Mouse (Mus musculus) gastrocnemius, adult 2 months (tissue): ENCODE data around the gene Cerkl. TPM values are rescaled to one million over a fixed set of nuclear protein-coding genes. Genes with fewer than 3 reads are reported as not detected.

ENCODE experiments used
- DNase-seq: peaks from one replicate; pipeline ENCODE4 v3.0.0; 2022
- H3K27ac ChIP-seq: fragments of 200-600 bp; 2 replicates; pipeline ENCODE4 v1.8.1; 2022; ENCODE audit warnings: mild to moderate bottlenecking
- H3K4me3 ChIP-seq: fragments of 200-600 bp; 2 replicates; pipeline ENCODE4 v1.8.1; 2022; ENCODE audit warnings: mild to moderate bottlenecking, moderate library complexity
- CTCF ChIP-seq: fragments of 200-600 bp; IDR thresholded peaks from 2 replicates; pipeline ENCODE4 v1.8.1; 2022; ENCODE audit warnings: antibody characterized with exemption, mild to moderate bottlenecking, moderate library complexity
- intact Hi-C: fragments of 180-260 bp; cut with DNase I; formaldehyde crosslinking; loops from one replicate; pipeline ENCODE4 v1.15.1; 2025
- total RNA-seq, 2 experiments: library from RNA; stranded (reverse); gene quantifications; 2 replicates each; pipeline ENCODE4 v1.2.3; 2021

The Cerkl gene
- total RNA-seq, 2 experiments from 2014 or later: 0.23 to 0.36 TPM

GRCm38 (mm10) chr2:79454786-79455446 lies 1.7 kb downstream of the Cerkl start:
- TF ChIP-seq CTCF: no peak

GRCm38 (mm10) chr2:79453901-79454781 lies 2.4 kb downstream of the Cerkl start:
- DNase-seq: peak; percentile 59
- no peak for TF ChIP-seq CTCF
- intact Hi-C loops: no loop called here
- H3K4me3 ChIP-seq: peak overlapping the region; percentile 67
- no peak overlapping the region for H3K27ac ChIP-seq

More at GRCm38 (mm10) chr2:79454786-79455446, 1.7 kb downstream of the Cerkl start:
- H3K4me3 ChIP-seq: no peak overlapping the region
- intact Hi-C loops: no loop called here
- H3K27ac ChIP-seq: no peak overlapping the region
- no peak for DNase-seq

GRCm38 (mm10) chr2:79451438-79451837 lies 5.1 kb downstream of the Cerkl start:
- Histone ChIP-seq H3K4me3 (no peak overlapping the region), H3K27ac (no peak overlapping the region)
- DNase-seq: no peak
- intact Hi-C loops: no loop called here
- TF ChIP-seq CTCF: no peak

- no peak for DNase-seq
- intact Hi-C loops: no loop called here
- H3K27ac ChIP-seq: no peak overlapping the region
- TF ChIP-seq CTCF: no peak
- no peak overlapping the region for H3K4me3 ChIP-seq
Measured at GRCm38 (mm10) chr2:79450684-79451394, 5.7 kb downstream of the Cerkl start.

GRCm38 (mm10) chr2:79449371-79449770 lies 7.2 kb downstream of the Cerkl start:
- intact Hi-C loops: no loop called here
- H3K4me3 ChIP-seq: no peak overlapping the region
- DNase-seq: no peak
- TF ChIP-seq CTCF: no peak
- no peak overlapping the region for H3K27ac ChIP-seq

GRCm38 (mm10) chr2:79447198-79447597 lies 9.4 kb downstream of the Cerkl start:
- H3K27ac ChIP-seq: no peak overlapping the region
- TF ChIP-seq CTCF: no peak
- no peak overlapping the region for H3K4me3 ChIP-seq
- no peak for DNase-seq
- intact Hi-C loops: no loop called here

- Histone ChIP-seq H3K4me3 (no peak overlapping the region), H3K27ac (no peak overlapping the region)
- intact Hi-C loops: no loop called here
- TF ChIP-seq CTCF: no peak
- no peak for DNase-seq
Measured at GRCm38 (mm10) chr2:79443861-79444620, 12.5 kb downstream of the Cerkl start.

- TF ChIP-seq CTCF: no peak
- no peak overlapping the region for H3K27ac ChIP-seq
Measured at GRCm38 (mm10) chr2:79443401-79443800, 13.2 kb downstream of the Cerkl start.

GRCm38 (mm10) chr2:79442906-79443305 lies 13.7 kb downstream of the Cerkl start:
- no peak for DNase-seq
- no peak for TF ChIP-seq CTCF
- intact Hi-C loops: no loop called here
- Histone ChIP-seq H3K4me3 (no peak overlapping the region), H3K27ac (no peak overlapping the region)

More at GRCm38 (mm10) chr2:79443401-79443800, 13.2 kb downstream of the Cerkl start:
- DNase-seq: no peak
- intact Hi-C loops: no loop called here
- H3K4me3 ChIP-seq: no peak overlapping the region

GRCm38 (mm10) chr2:79442227-79442626 lies 14.4 kb downstream of the Cerkl start:
- no peak overlapping the region for H3K4me3 ChIP-seq
- intact Hi-C loops: no loop called here
- no peak for DNase-seq
- TF ChIP-seq CTCF: no peak
- no peak overlapping the region for H3K27ac ChIP-seq

- H3K27ac ChIP-seq: no peak overlapping the region
- intact Hi-C loops: no loop called here
- no peak overlapping the region for H3K4me3 ChIP-seq
- no peak for TF ChIP-seq CTCF
- no peak for DNase-seq
Measured at GRCm38 (mm10) chr2:79430061-79430460, 26.5 kb downstream of the Cerkl start.

GRCm38 (mm10) chr2:79429650-79430049 lies 26.9 kb downstream of the Cerkl start:
- DNase-seq: peak; percentile 35
- intact Hi-C loops: no loop called here

More at GRCm38 (mm10) chr2:79429650-79430049, 26.9 kb downstream of the Cerkl start:
- H3K27ac ChIP-seq: no peak overlapping the region
- no peak for TF ChIP-seq CTCF
- H3K4me3 ChIP-seq: no peak overlapping the region; the same call in 1 of the 2 replicates
